In the genomic region with DNA sequence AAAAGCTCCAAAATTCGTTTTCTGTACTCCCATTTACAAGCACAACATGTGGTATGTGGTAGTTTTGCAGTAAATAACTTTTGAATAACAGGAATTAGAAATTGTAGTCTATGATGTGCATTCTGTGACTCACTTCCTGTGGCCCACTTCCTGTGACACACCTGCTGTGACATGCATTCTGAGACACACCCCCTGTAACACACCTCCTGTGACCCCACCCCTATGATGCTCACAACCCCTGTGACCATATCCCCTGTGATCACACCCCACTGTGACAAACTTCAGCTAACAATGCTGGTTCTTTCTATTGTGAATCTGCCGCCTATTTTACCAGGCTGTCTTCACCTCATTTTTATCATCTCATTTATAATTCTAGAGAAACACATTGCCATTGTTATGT, we compare ENCODE assay signal across 26 mouse cellular contexts.
"Had no signal": no experiment of that assay in that cellular context is flagged by ENCODE, and none has a peak within 500 bp of the region (broad histone marks: within the 10 kb centered on the region; RNA-seq: fewer than 3 reads in every experiment).

No protein-coding gene starts in this region.

- H3K36me3 ChIP-seq: heart, embryonic 10.5 days; heart, embryonic 12.5 days; hindbrain, embryonic 10.5 days; hindbrain, embryonic 12.5 days; kidney, embryonic 15.5 days; limb, embryonic 10.5 days; limb, embryonic 12.5 days; liver, embryonic 13.5 days had no signal

- H3K9ac ChIP-seq: heart, embryonic 12.5 days; hindbrain, embryonic 12.5 days; hindbrain, embryonic 14.5 days; kidney, embryonic 15.5 days; limb, embryonic 12.5 days; liver, embryonic 13.5 days had no signal

- ATAC-seq: hindbrain, embryonic 16.5 days; intestine, embryonic 16.5 days had no signal

- H3K4me2 ChIP-seq: heart, embryonic 12.5 days; hindbrain, embryonic 12.5 days; hindbrain, embryonic 14.5 days; kidney, embryonic 15.5 days; limb, embryonic 12.5 days; liver, embryonic 11.5 days; liver, embryonic 13.5 days had no signal

- DNase-seq: gastrocnemius, postnatal 14 days; heart, adult 18-20 months; heart, postnatal 10 days; heart, postnatal 4 days; kidney, adult 11 months; kidney, adult 2 months; kidney, adult 9 months; kidney, postnatal 14 days; kidney, postnatal 36 days; layer of hippocampus, adult 9-11 months; layer of hippocampus, postnatal 36 days; liver; liver, embryonic 13.5 days had no signal

- H3K4me3 ChIP-seq: heart, embryonic 10.5 days; heart, embryonic 12.5 days; hindbrain, embryonic 10.5 days; hindbrain, embryonic 12.5 days; kidney, embryonic 15.5 days; left cerebral cortex, adult 2 months; limb, embryonic 10.5 days; limb, embryonic 12.5 days; liver, embryonic 13.5 days had no signal

- H3K27ac ChIP-seq: heart, embryonic 10.5 days; hindbrain, embryonic 10.5 days; hindbrain, embryonic 12.5 days; hindbrain, embryonic 14.5 days; kidney, embryonic 15.5 days; kidney, postnatal 0 days; left cerebral cortex, adult 2 months; limb, embryonic 10.5 days; limb, embryonic 12.5 days; liver, embryonic 13.5 days had no signal

- H3K27me3 ChIP-seq: heart, embryonic 12.5 days; hindbrain, embryonic 12.5 days; kidney, embryonic 15.5 days; limb, embryonic 12.5 days; liver, embryonic 13.5 days had no signal

- H3K4me1 ChIP-seq: heart, embryonic 10.5 days; heart, embryonic 12.5 days; hindbrain, embryonic 10.5 days; hindbrain, embryonic 12.5 days; kidney, embryonic 15.5 days; limb, embryonic 10.5 days; limb, embryonic 12.5 days; liver, embryonic 13.5 days had no signal

- H3K9me3 ChIP-seq: heart, embryonic 10.5 days; heart, embryonic 12.5 days; hindbrain, embryonic 10.5 days; hindbrain, embryonic 12.5 days; kidney, embryonic 15.5 days; limb, embryonic 10.5 days; limb, embryonic 12.5 days; liver, embryonic 13.5 days had no signal
